Mouse (Mus musculus) limb, embryonic 14.5 days (tissue): ENCODE measurements around the gene Efcc1. TPM values are rescaled to one million over a fixed set of nuclear protein-coding genes. Genes with fewer than 3 reads are reported as not detected.

ENCODE experiments used
- ATAC-seq: fragments of 200-750 bp; cut with Nextera tagmentation; 2 replicates; pipeline ENCODE4 v1.8.0; 2017; ENCODE audit warnings: low read depth, moderate number of reproducible peaks, moderate TSS enrichment; ENCODE audit not compliant: low FRiP score
- DNase-seq: peaks from one replicate; pipeline ENCODE4 v3.0.0-alpha.2; 2015; ENCODE audit warnings: low spot score
- H3K27ac ChIP-seq: fragments of 300-500 bp; sonication (generic); replicated peaks from 2 replicates; pipeline ENCODE4 v1.5.1; 2014; ENCODE audit warnings: low read depth, mild to moderate bottlenecking, low read length, moderate library complexity, mixed read lengths
- H3K27me3 ChIP-seq: fragments of 300-500 bp; sonication (generic); 2 replicates; pipeline ENCODE4 v1.6.1; 2014; ENCODE audit warnings: low read length, mixed read lengths; ENCODE audit not compliant: control insufficient read depth, insufficient read depth
- H3K36me3 ChIP-seq: fragments of 300-500 bp; sonication (generic); 2 replicates; pipeline ENCODE4 v1.6.1; 2014; ENCODE audit warnings: mild to moderate bottlenecking, low read length, moderate library complexity, mixed read lengths; ENCODE audit not compliant: control insufficient read depth, insufficient read depth
- H3K4me1 ChIP-seq: fragments of 300-500 bp; sonication (generic); 2 replicates; pipeline ENCODE4 v1.6.1; 2014; ENCODE audit warnings: antibody characterized with exemption, low read length, mixed read lengths; ENCODE audit not compliant: control insufficient read depth, insufficient read depth
- H3K4me2 ChIP-seq: fragments of 300-500 bp; sonication (generic); replicated peaks from 2 replicates; pipeline ENCODE4 v1.6.1; 2014; ENCODE audit warnings: low read depth, mild to moderate bottlenecking, low read length, moderate library complexity; ENCODE audit not compliant: severe bottlenecking
- H3K4me3 ChIP-seq: fragments of 300-500 bp; sonication (generic); replicated peaks from 2 replicates; pipeline ENCODE4 v1.5.1; 2014; ENCODE audit warnings: low read length
- H3K9ac ChIP-seq: fragments of 300-500 bp; sonication (generic); 2 replicates; pipeline ENCODE4 v1.6.1; 2014; ENCODE audit warnings: mild to moderate bottlenecking, low read depth, low read length, moderate library complexity; ENCODE audit not compliant: severe bottlenecking
- H3K9me3 ChIP-seq: fragments of 300-500 bp; sonication (generic); 2 replicates; pipeline ENCODE4 v1.6.1; 2016; ENCODE audit warnings: low read length; ENCODE audit not compliant: control insufficient read depth
- POLR2A ChIP-seq: fragments of 200-500 bp; IDR thresholded peaks from 2 replicates; pipeline ENCODE4 v1.8.0; 2012; ENCODE audit warnings: inconsistent platforms, mild to moderate bottlenecking, moderate library complexity, borderline replicate concordance; ENCODE audit not compliant: insufficient read depth, insufficient read length; ENCODE audit errors: extremely low read depth
- WGBS: fragments of 180-500 bp; shearing (Covaris S2); extraction: QIAGEN DNeasy Blood & Tissue Kit; methylation state at CpG from one replicate; pipeline ENCODE4 v1.1.7; 2014; 5-methylcytosine and 5-hydroxymethylcytosine counted together
- polyA plus RNA-seq, 2 experiments: library from polyadenylated mRNA; depleted of rRNA in 1 of 2; stranded (reverse) in 1 of 2; unstranded in 1 of 2; fragments of >200 nt; fragmentation: Nextera tagmentation in 1 of 2; extraction: Ambion mirVana in 1 of 2; gene quantifications; 2 replicates each; pipeline versions ENCODE4 v1.2.1 to v1.2.3; 2012 to 2014

Gene Efcc1
- polyA plus RNA-seq, 2 experiments, result 0.80 to 0.98 TPM

GRCm38 (mm10) chr6:87748531-87748930, 17.9 kb downstream of the Efcc1 start:
- peaks cover 5% of the 10 kb centered on the region; the same call in 1 of the 2 replicates for H3K4me1 ChIP-seq
- no peaks in the 10 kb centered on the region for H3K9me3 ChIP-seq
- H3K27ac ChIP-seq, result no peak overlapping the region
- no peak for TF ChIP-seq POLR2A
- H3K4me3 ChIP-seq, result no peak overlapping the region
- H3K27me3 ChIP-seq, result no peaks in the 10 kb centered on the region
- no peak for ATAC-seq
- WGBS, result 89% methylated on average over 6 of the region's 6 CpGs
- H3K36me3 ChIP-seq, result no peaks in the 10 kb centered on the region
- H3K9ac ChIP-seq, result no peak overlapping the region
- no peak for DNase-seq
- no peak overlapping the region for H3K4me2 ChIP-seq

- no peak overlapping the region for H3K27ac ChIP-seq
- H3K4me2 ChIP-seq, result no peak overlapping the region
- peaks cover 5% of the 10 kb centered on the region; the same call in 1 of the 2 replicates for H3K4me1 ChIP-seq
- no peak overlapping the region for H3K4me3 ChIP-seq
- no peak overlapping the region for H3K9ac ChIP-seq
- no peak for TF ChIP-seq POLR2A
- no peaks in the 10 kb centered on the region for H3K9me3 ChIP-seq
- no peaks in the 10 kb centered on the region for H3K27me3 ChIP-seq
- H3K36me3 ChIP-seq, result no peaks in the 10 kb centered on the region
- WGBS, result 84% methylated on average over 8 of the region's 8 CpGs
- DNase-seq (no peak), ATAC-seq (no peak)
Observed at GRCm38 (mm10) chr6:87750184-87750910, 19.7 kb downstream of the Efcc1 start.

DNA sequence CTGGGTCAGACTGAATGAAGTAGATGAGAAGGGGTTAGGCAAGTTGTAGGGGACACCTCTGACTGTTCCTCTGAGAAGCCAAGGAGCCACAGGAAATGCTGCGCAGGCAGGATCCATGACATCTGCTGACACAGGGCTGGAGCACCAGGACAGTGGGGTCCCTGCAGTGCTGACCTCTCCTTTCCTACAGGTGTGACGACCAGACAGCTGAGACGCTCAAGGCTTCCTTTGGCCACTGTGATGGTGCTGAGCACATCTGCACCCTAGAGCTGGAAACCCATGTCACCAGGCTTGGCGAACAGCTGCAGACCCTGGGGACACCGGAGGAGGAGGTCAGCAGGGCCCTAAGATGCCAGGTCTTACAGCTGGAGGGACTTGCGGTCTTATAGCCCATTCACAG, 20.9 kb downstream of the Efcc1 start:
- ATAC-seq (no peak), DNase-seq (no peak)
- Histone ChIP-seq H3K27ac (no peak overlapping the region), H3K36me3 (no peaks in the 10 kb centered on the region), H3K27me3 (no peaks in the 10 kb centered on the region), H3K4me2 (no peak overlapping the region), H3K9ac (no peak overlapping the region), H3K9me3 (no peaks in the 10 kb centered on the region), H3K4me3 (no peak overlapping the region), H3K4me1 (peaks cover 4% of the 10 kb centered on the region; the same call in 1 of the 2 replicates)
- WGBS, result 89% methylated on average over 6 of the region's 6 CpGs
- TF ChIP-seq POLR2A, result no peak

GRCm38 (mm10) chr6:87755196-87755595, 24.5 kb downstream of the Efcc1 start:
- TF ChIP-seq POLR2A, result no peak
- no peaks in the 10 kb centered on the region for H3K27me3 ChIP-seq
- no peak for ATAC-seq

GRCm38 (mm10) chr6:87756896-87757295, 26.2 kb downstream of the Efcc1 start:
- Histone ChIP-seq H3K4me3 (no peak overlapping the region), H3K9me3 (no peaks in the 10 kb centered on the region), H3K36me3 (no peaks in the 10 kb centered on the region), H3K4me2 (no peak overlapping the region), H3K27me3 (no peaks in the 10 kb centered on the region), H3K27ac (no peak overlapping the region), H3K9ac (no peak overlapping the region), H3K4me1 (no peaks in the 10 kb centered on the region)
- no peak for ATAC-seq
- 88% methylated on average over 8 of the region's 8 CpGs for WGBS
- no peak for TF ChIP-seq POLR2A
- DNase-seq, result no peak

More at GRCm38 (mm10) chr6:87755196-87755595, 24.5 kb downstream of the Efcc1 start:
- Histone ChIP-seq H3K36me3 (no peaks in the 10 kb centered on the region), H3K9ac (no peak overlapping the region), H3K27ac (no peak overlapping the region), H3K4me3 (no peak overlapping the region), H3K4me1 (no peaks in the 10 kb centered on the region), H3K4me2 (no peak overlapping the region), H3K9me3 (no peaks in the 10 kb centered on the region)
- no peak for DNase-seq
- WGBS, result 87% methylated on average over 4 of the region's 4 CpGs

GRCm38 (mm10) chr6:87759404-87759803, 28.7 kb downstream of the Efcc1 start:
- no peak overlapping the region for H3K9ac ChIP-seq
- 70% methylated on average over 3 of the region's 3 CpGs for WGBS
- no peaks in the 10 kb centered on the region for H3K36me3 ChIP-seq
- no peaks in the 10 kb centered on the region for H3K4me1 ChIP-seq
- H3K4me2 ChIP-seq, result no peak overlapping the region
- no peak overlapping the region for H3K27ac ChIP-seq
- no peaks in the 10 kb centered on the region for H3K27me3 ChIP-seq
- ATAC-seq (no peak), DNase-seq (no peak)
- no peak for TF ChIP-seq POLR2A
- H3K4me3 ChIP-seq, result no peak overlapping the region
- H3K9me3 ChIP-seq, result no peaks in the 10 kb centered on the region
